Mouse (Mus musculus): ENCODE data around the gene Ces2a. TPM values are rescaled to one million over a fixed set of nuclear protein-coding genes. Genes with fewer than 3 reads are reported as not detected.

The Ces2a gene
- not detected in 2 replicates for polyA plus RNA-seq (2012)

GRCm38 (mm10) chr8:104733753-104734152 is at the start of gene Ces2a:
Gene Ces2a (plus strand): TSS chr8:104734003.
- no peak for TF ChIP-seq GATA1 (IDR thresholded peaks at IDR 0.05; ENCODE audit: low read length)

GRCm38 (mm10) chr8:104688433-104688832 is 45.4 kb upstream of the Ces2a start:
- TF ChIP-seq GATA1 (IDR thresholded peaks at IDR 0.05; ENCODE audit: low read length): no peak

- no peak for TF ChIP-seq GATA1 (IDR thresholded peaks at IDR 0.05; ENCODE audit: low read length)
These were observed 35.2 kb upstream of the Ces2a start for GRCm38 (mm10) chr8:104698556-104698955.

- no peak for TF ChIP-seq GATA1 (IDR thresholded peaks at IDR 0.05; ENCODE audit: low read length)
These were observed 31.9 kb upstream of the Ces2a start for GRCm38 (mm10) chr8:104701900-104702299.

GRCm38 (mm10) chr8:104721166-104721565 is 12.6 kb upstream of the Ces2a start:
- no peak for TF ChIP-seq GATA1 (IDR thresholded peaks at IDR 0.05; ENCODE audit: low read length)

- TF ChIP-seq GATA1 (IDR thresholded peaks at IDR 0.05; ENCODE audit: low read length): no peak
These were observed 2.4 kb upstream of the Ces2a start for GRCm38 (mm10) chr8:104731451-104731850.

- TF ChIP-seq GATA1 (IDR thresholded peaks at IDR 0.05; ENCODE audit: low read length): no peak
These were observed 1.8 kb upstream of the Ces2a start for GRCm38 (mm10) chr8:104731969-104732368.

GRCm38 (mm10) chr8:104742039-104742438 is 8.2 kb downstream of the Ces2a start:
- no peak for TF ChIP-seq GATA1 (IDR thresholded peaks at IDR 0.05; ENCODE audit: low read length)

GRCm38 (mm10) chr8:104743410-104743809 is 9.6 kb downstream of the Ces2a start:
- no peak for TF ChIP-seq GATA1 (IDR thresholded peaks at IDR 0.05; ENCODE audit: low read length)

GRCm38 (mm10) chr8:104752818-104753217 is 19.0 kb downstream of the Ces2a start:
- TF ChIP-seq GATA1 (IDR thresholded peaks at IDR 0.05; ENCODE audit: low read length): no peak

- TF ChIP-seq GATA1 (IDR thresholded peaks at IDR 0.05; ENCODE audit: low read length): no peak
These were observed 23.8 kb downstream of the Ces2a start for GRCm38 (mm10) chr8:104757621-104758020.

- TF ChIP-seq GATA1 (IDR thresholded peaks at IDR 0.05; ENCODE audit: low read length): no peak
These were observed 24.4 kb downstream of the Ces2a start for GRCm38 (mm10) chr8:104758209-104758608.

GRCm38 (mm10) chr8:104761126-104761525 is 27.3 kb downstream of the Ces2a start:
- no peak for TF ChIP-seq GATA1 (IDR thresholded peaks at IDR 0.05; ENCODE audit: low read length)

- TF ChIP-seq GATA1 (IDR thresholded peaks at IDR 0.05; ENCODE audit: low read length): no peak
These were observed 32.7 kb downstream of the Ces2a start for GRCm38 (mm10) chr8:104766485-104766884.

- no peak for TF ChIP-seq GATA1 (IDR thresholded peaks at IDR 0.05; ENCODE audit: low read length)
These were observed 36.6 kb downstream of the Ces2a start for GRCm38 (mm10) chr8:104770365-104770764.

- no peak for TF ChIP-seq GATA1 (IDR thresholded peaks at IDR 0.05; ENCODE audit: low read length)
These were observed 53.2 kb downstream of the Ces2a start for GRCm38 (mm10) chr8:104787049-104787448.

- no peak for TF ChIP-seq GATA1 (IDR thresholded peaks at IDR 0.05; ENCODE audit: low read length)
These were observed 55.1 kb downstream of the Ces2a start for GRCm38 (mm10) chr8:104788929-104789328.

Measured in G1E-ER4 (cell line).